Comparison of ENCODE assay signal across 17 mouse cellular contexts in the genomic region with DNA sequence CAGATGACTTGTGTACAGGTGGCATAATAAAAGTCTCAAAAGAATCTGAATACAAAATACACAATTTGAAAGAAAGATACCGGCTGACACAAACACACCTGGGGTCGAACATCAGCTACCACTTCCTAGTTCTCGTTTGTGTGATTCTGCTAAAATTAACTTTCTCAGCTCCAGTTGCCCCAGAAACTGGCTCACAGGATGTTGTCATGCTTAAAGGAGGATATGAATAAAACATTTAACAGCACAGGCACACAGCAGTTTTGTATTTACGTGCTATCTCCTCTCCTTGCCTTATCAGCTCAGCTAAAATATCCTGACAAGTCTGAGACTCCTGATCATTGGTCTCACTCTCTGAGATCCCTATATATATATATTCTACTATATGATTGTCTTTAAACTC.
DNase-seq lines count a peak whose midpoint lies in the region.
"Had no signal": no experiment of that assay in that cellular context is flagged by ENCODE, and none has a peak within 500 bp of the region (broad histone marks: within the 10 kb centered on the region; RNA-seq: fewer than 3 reads in every experiment).

No protein-coding gene starts in this region.

- intact Hi-C loops in left cerebral cortex, postnatal 4 days (cut with DNase I), result no loop called here

- peak; percentile 14 for DNase-seq in left cerebral cortex, adult 11 months (ENCODE audit: low spot score)
- no peak for DNase-seq in left cerebral cortex, postnatal 4 days
- peak; percentile 23 for DNase-seq in right cerebral cortex, adult 18-20 months
- no peak for DNase-seq in right cerebral cortex, postnatal 10 days (ENCODE audit: low spot score in 2 of 2)
- DNase-seq in brain, adult 2 months (ENCODE audit: low read depth, low spot score), result peak; percentile 44
- DNase-seq in telencephalon, adult 2 months (ENCODE audit: low read depth, low spot score), result peak; percentile 27
- no peak for DNase-seq in cerebellum, adult 11 months
- no peak for DNase-seq in cerebellum, adult 18-20 months
- DNase-seq: adrenal gland, adult 8-10 months; adrenal gland, postnatal 14 days; adrenal gland, postnatal 36 days; B cell, adult 2 months; cerebellum, adult 11-12 months; cerebellum, adult 8-10 months; cerebellum, adult 9-11 months; cerebellum, postnatal 14 days; cerebellum, postnatal 36 days had no signal

Comparison
In these comparisons a context has a peak if more than half of its experiments do, and no peak if none do; other contexts are left out.
1. DNase-seq: peak in left cerebral cortex, adult 11 months (single experiment), right cerebral cortex, adult 18-20 months (single experiment), brain, adult 2 months (single experiment) and telencephalon, adult 2 months (single experiment); none in left cerebral cortex, postnatal 4 days (single experiment), right cerebral cortex, postnatal 10 days (0 of 2), cerebellum, adult 11 months (single experiment) and cerebellum, adult 18-20 months (0 of 2).